Mouse (Mus musculus): ENCODE data around the gene Ccdc40. TPM values are rescaled to one million over a fixed set of nuclear protein-coding genes. Genes with fewer than 3 reads are reported as not detected.

Gene Ccdc40
- polyA plus RNA-seq, 1 experiment from 2014 or later, result 2.9 TPM

- no peak for ATAC-seq (replicated peaks; ENCODE audit: extremely low read depth, insufficient read depth, low FRiP score)
- 85% methylated on average over 10 of the region's 10 CpGs for WGBS
Observed at GRCm38 (mm10) chr11:119205738-119206137, 22.6 kb upstream of the Ccdc40 start.

GRCm38 (mm10) chr11:119206562-119206961 lies 21.8 kb upstream of the Ccdc40 start:
- Histone ChIP-seq H3K27me3 (ENCODE audit: control insufficient read depth, insufficient read depth, low read length) (no peaks in the 10 kb centered on the region), H3K36me3 (ENCODE audit: control insufficient read depth, insufficient read depth) (peaks cover 21% of the 10 kb centered on the region), H3K4me3 (ENCODE audit: low read length) (no peak overlapping the region), H3K4me2 (ENCODE audit: low read depth, low read length) (no peak overlapping the region), H3K4me1 (ENCODE audit: control insufficient read depth, insufficient read depth, low read length) (peaks cover 18% of the 10 kb centered on the region), H3K9ac (ENCODE audit: low read length) (no peak overlapping the region), H3K27ac (ENCODE audit: low read length) (no peak overlapping the region), H3K9me3 (replicated peaks; ENCODE audit: control insufficient read depth, low read length) (no peaks in the 10 kb centered on the region)
- 20% methylated on average over 5 of the region's 5 CpGs for WGBS
- no peak for ATAC-seq (replicated peaks; ENCODE audit: extremely low read depth, insufficient read depth, low FRiP score)

More at GRCm38 (mm10) chr11:119205738-119206137, 22.6 kb upstream of the Ccdc40 start:
- Histone ChIP-seq H3K4me3 (ENCODE audit: low read length) (no peak overlapping the region), H3K4me1 (ENCODE audit: control insufficient read depth, insufficient read depth, low read length) (peaks cover 16% of the 10 kb centered on the region), H3K9me3 (replicated peaks; ENCODE audit: control insufficient read depth, low read length) (no peaks in the 10 kb centered on the region), H3K27ac (ENCODE audit: low read length) (no peak overlapping the region), H3K4me2 (ENCODE audit: low read depth, low read length) (no peak overlapping the region), H3K36me3 (ENCODE audit: control insufficient read depth, insufficient read depth) (peaks cover 21% of the 10 kb centered on the region), H3K27me3 (ENCODE audit: control insufficient read depth, insufficient read depth, low read length) (no peaks in the 10 kb centered on the region), H3K9ac (ENCODE audit: low read length) (no peak overlapping the region)

DNA sequence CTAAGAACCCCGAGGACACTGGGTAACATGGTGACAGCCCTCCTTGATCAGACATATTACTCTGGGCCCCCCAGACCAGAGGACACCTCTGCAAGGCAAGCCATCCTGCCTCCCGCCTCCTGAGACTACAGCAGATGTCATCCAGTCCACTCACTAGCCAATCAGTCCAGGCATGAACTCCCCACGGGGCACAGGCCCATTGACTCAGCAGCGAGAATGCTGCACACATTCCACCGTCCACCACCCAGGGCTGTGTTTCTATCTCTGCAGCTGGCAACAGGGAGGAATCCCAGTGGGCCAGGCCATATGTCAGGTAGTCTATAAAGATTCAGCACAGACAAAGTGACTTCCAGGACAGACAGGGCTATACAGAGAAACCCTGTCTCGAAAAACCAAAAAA lies 20.4 kb upstream of the Ccdc40 start:
- no peaks in the 10 kb centered on the region for H3K9me3 ChIP-seq (replicated peaks; ENCODE audit: control insufficient read depth, low read length)
- no peaks in the 10 kb centered on the region for H3K27me3 ChIP-seq (ENCODE audit: control insufficient read depth, insufficient read depth, low read length)
- H3K4me1 ChIP-seq (ENCODE audit: control insufficient read depth, insufficient read depth, low read length), result peaks cover 22% of the 10 kb centered on the region
- no peak overlapping the region for H3K9ac ChIP-seq (ENCODE audit: low read length)
- WGBS, result 77% methylated on average over 6 of the region's 6 CpGs
- no peak for ATAC-seq (replicated peaks; ENCODE audit: extremely low read depth, insufficient read depth, low FRiP score)
- H3K27ac ChIP-seq (ENCODE audit: low read length), result no peak overlapping the region
- H3K4me2 ChIP-seq (ENCODE audit: low read depth, low read length), result no peak overlapping the region
- no peak overlapping the region for H3K4me3 ChIP-seq (ENCODE audit: low read length)
- H3K36me3 ChIP-seq (ENCODE audit: control insufficient read depth, insufficient read depth), result peaks cover 21% of the 10 kb centered on the region

DNA sequence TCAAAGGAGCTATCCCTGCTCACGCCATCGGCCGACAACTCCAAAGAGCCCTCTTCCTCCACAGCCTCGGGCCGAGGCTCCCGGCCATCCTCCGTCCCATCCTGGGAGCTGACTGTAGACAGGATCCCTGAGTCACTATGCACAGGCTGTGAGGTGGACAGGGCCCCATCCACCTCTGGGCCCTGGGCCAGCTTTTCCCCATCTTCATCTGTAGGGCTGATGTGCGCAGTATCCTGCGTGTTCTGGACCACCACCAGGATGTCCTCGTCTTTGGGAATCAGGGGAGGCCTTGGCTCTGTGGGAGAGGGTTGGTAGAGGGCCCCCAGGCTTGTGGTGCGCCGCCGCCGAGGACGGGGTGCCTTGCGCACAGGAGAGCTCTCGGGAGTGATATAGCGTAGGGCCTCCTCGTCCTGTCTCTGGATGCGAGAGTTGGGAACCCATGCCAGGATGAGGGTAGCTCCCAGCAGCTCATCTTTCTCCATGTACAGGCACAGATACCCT lies 19.5 kb upstream of the Ccdc40 start:
- H3K27ac ChIP-seq (ENCODE audit: low read length), result no peak overlapping the region
- no peaks in the 10 kb centered on the region for H3K9me3 ChIP-seq (replicated peaks; ENCODE audit: control insufficient read depth, low read length)
- H3K4me2 ChIP-seq (ENCODE audit: low read depth, low read length), result no peak overlapping the region
- ATAC-seq (replicated peaks; ENCODE audit: extremely low read depth, insufficient read depth, low FRiP score), result no peak
- no peak overlapping the region for H3K9ac ChIP-seq (ENCODE audit: low read length)
- H3K36me3 ChIP-seq (ENCODE audit: control insufficient read depth, insufficient read depth), result peaks cover 21% of the 10 kb centered on the region
- 91% methylated on average over 20 of the region's 20 CpGs for WGBS
- no peaks in the 10 kb centered on the region for H3K27me3 ChIP-seq (ENCODE audit: control insufficient read depth, insufficient read depth, low read length)
- peaks cover 31% of the 10 kb centered on the region for H3K4me1 ChIP-seq (ENCODE audit: control insufficient read depth, insufficient read depth, low read length)
- no peak overlapping the region for H3K4me3 ChIP-seq (ENCODE audit: low read length)

GRCm38 (mm10) chr11:119209371-119210025 lies 18.9 kb upstream of the Ccdc40 start:
- no peaks in the 10 kb centered on the region for H3K27me3 ChIP-seq (ENCODE audit: control insufficient read depth, insufficient read depth, low read length)
- H3K9me3 ChIP-seq (replicated peaks; ENCODE audit: control insufficient read depth, low read length), result no peaks in the 10 kb centered on the region
- H3K27ac ChIP-seq (ENCODE audit: low read length), result peak overlapping the region; percentile 27; the same call in 1 of the 2 replicates
- peaks cover 21% of the 10 kb centered on the region for H3K36me3 ChIP-seq (ENCODE audit: control insufficient read depth, insufficient read depth)
- peak overlapping the region; percentile 14; the same call in 1 of the 2 replicates for H3K9ac ChIP-seq (ENCODE audit: low read length)
- WGBS, result 60% methylated on average over 10 of the region's 10 CpGs
- H3K4me2 ChIP-seq (ENCODE audit: low read depth, low read length), result no peak overlapping the region
- no peak overlapping the region for H3K4me3 ChIP-seq (ENCODE audit: low read length)
- no peak; the same call in 1 of the 2 replicates for ATAC-seq (replicated peaks; ENCODE audit: extremely low read depth, insufficient read depth, low FRiP score)
- H3K4me1 ChIP-seq (ENCODE audit: control insufficient read depth, insufficient read depth, low read length), result peaks cover 36% of the 10 kb centered on the region

DNA sequence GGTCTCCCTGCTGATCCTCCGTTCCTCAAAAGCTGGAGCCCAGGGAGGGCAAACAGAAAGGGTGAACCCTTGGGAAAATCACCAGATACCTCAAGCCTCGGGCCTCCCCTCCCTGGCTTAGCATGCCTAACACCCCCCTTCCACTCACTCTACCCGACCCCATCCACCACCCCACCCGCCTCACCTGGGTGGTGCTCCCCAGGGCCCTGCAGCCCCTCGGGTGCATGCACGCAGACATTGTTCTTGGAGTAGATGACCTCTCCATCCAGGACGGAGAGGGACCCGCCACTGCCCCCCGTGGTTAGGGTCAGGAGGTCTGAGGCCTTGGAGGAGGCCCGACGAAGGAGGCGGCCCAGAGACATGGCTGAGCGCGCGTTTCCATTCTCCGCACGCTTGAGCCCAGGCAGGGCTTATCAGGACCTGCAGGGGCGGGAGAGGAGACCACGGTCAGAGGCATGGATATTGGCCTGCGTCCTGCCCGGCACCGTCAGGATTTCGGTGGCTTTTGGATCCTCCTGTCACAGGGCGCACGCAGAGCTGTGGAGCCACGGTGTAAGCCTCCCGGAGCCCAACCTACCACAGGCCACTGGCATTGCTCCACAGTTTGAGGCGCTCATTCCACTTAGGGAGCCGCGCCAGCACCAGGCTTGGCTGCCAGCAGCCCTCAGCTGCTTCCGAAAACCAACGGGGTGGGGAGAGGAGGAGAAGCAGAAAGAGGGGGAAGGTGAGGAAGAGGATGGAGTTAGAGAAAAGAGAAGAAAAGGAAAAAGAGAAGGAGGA lies 17.9 kb upstream of the Ccdc40 start:
- no peaks in the 10 kb centered on the region for H3K27me3 ChIP-seq (ENCODE audit: control insufficient read depth, insufficient read depth, low read length)
- peak; percentile 24; the same call in 1 of the 2 replicates for ATAC-seq (replicated peaks; ENCODE audit: extremely low read depth, insufficient read depth, low FRiP score)
- 49% methylated on average over 32 of the region's 32 CpGs for WGBS
- H3K9ac ChIP-seq (ENCODE audit: low read length), result no peak overlapping the region
- peak overlapping the region; percentile 45 for H3K4me2 ChIP-seq (ENCODE audit: low read depth, low read length)
- 0 out of 2 replicates have a peak overlapping the region, but pooled peaks have one; percentile 7 for H3K4me3 ChIP-seq (ENCODE audit: low read length)
- no peaks in the 10 kb centered on the region for H3K9me3 ChIP-seq (replicated peaks; ENCODE audit: control insufficient read depth, low read length)
- H3K27ac ChIP-seq (ENCODE audit: low read length), result peak overlapping the region; percentile 48
- H3K36me3 ChIP-seq (ENCODE audit: control insufficient read depth, insufficient read depth), result peaks cover 19% of the 10 kb centered on the region
- H3K4me1 ChIP-seq (ENCODE audit: control insufficient read depth, insufficient read depth, low read length), result peaks cover 45% of the 10 kb centered on the region

DNA sequence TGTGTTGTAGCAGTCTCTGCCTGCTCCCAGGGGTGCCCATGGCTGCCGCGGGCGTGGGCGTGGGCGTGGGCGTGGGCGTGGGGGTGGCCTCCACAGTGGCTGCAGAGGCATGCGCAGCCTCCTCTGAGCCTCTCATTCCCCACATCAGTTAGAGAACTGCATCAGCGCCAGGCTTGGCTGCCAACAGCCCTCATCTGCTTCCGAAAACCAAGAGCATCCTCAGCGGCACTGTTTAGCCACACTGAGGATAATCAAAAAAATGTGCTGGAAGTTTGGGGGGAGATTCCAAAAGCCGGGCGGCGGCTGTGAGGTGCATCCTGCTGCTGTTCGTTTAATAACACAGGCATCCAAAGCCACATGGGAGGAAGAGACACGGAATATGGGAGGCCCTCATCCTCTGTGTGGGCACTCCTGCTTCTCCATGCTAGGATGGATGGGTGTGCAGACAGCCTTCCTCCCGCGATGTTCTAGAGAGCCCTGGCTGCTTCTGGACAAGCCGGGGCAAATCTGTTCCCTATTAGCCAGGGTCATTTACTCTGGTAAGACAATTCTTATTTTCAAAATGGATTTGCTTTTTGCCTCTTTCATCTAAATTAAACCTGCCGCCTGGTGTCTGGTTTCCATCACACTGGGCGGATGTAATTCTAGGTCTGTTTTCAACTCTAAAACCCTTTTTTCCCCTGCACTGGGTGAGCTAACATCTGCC lies 16.6 kb upstream of the Ccdc40 start:
- no peak for ATAC-seq (replicated peaks; ENCODE audit: extremely low read depth, insufficient read depth, low FRiP score)
- no peak overlapping the region for H3K4me3 ChIP-seq (ENCODE audit: low read length)
- H3K27me3 ChIP-seq (ENCODE audit: control insufficient read depth, insufficient read depth, low read length), result no peaks in the 10 kb centered on the region
- H3K9me3 ChIP-seq (replicated peaks; ENCODE audit: control insufficient read depth, low read length), result no peaks in the 10 kb centered on the region
- 86% methylated on average over 21 of the region's 21 CpGs for WGBS
- H3K4me2 ChIP-seq (ENCODE audit: low read depth, low read length), result no peak overlapping the region
- H3K4me1 ChIP-seq (ENCODE audit: control insufficient read depth, insufficient read depth, low read length), result peaks cover 58% of the 10 kb centered on the region
- no peak overlapping the region for H3K27ac ChIP-seq (ENCODE audit: low read length)
- H3K36me3 ChIP-seq (ENCODE audit: control insufficient read depth, insufficient read depth), result peaks cover 19% of the 10 kb centered on the region
- H3K9ac ChIP-seq (ENCODE audit: low read length), result no peak overlapping the region

DNA sequence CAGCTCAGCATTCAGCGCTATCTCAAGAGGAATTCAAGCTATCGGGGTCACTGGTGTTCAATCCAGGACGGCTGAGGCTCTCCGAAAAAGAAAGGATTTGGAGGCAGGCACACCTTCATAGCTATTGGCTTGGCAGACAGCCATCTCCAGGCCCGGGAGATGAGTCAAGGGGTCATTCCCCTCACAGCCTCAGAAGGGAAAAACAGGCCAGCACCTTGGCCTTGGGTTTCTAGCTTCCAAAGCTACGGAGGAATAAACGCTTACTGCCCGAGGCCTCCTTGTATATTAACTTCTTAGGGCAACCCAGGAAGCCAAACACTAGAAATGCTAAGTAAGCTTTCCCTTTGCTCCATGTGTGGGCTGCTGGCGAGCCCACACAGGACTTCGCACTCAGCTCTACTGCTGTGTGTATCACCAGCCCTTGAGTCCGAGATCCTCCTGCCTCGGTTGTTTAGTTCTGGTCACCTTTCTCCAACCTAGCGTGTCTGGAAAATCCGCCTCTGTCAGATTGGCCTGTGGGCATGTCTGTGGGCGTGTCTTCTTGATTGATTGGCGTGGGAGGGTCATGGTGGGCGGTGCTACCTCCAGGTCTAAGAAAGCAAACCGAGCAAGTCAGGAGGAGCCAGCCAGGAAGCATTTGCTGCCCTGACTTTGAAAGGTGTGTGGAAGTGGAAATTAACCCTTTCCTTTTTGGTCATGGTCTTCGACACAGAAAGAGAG lies 15.0 kb upstream of the Ccdc40 start:
- no peak overlapping the region for H3K4me2 ChIP-seq (ENCODE audit: low read depth, low read length)
- H3K27me3 ChIP-seq (ENCODE audit: control insufficient read depth, insufficient read depth, low read length), result no peaks in the 10 kb centered on the region
- WGBS, result 53% methylated on average over 19 of the region's 19 CpGs
- H3K27ac ChIP-seq (ENCODE audit: low read length), result peak overlapping the region; percentile 47
- ATAC-seq (replicated peaks; ENCODE audit: extremely low read depth, insufficient read depth, low FRiP score), result no peak
- peaks cover 62% of the 10 kb centered on the region for H3K4me1 ChIP-seq (ENCODE audit: control insufficient read depth, insufficient read depth, low read length)
- H3K36me3 ChIP-seq (ENCODE audit: control insufficient read depth, insufficient read depth), result peaks cover 7% of the 10 kb centered on the region
- no peak overlapping the region for H3K9ac ChIP-seq (ENCODE audit: low read length)
- no peak overlapping the region for H3K4me3 ChIP-seq (ENCODE audit: low read length)
- H3K9me3 ChIP-seq (replicated peaks; ENCODE audit: control insufficient read depth, low read length), result no peaks in the 10 kb centered on the region
